Mouse (Mus musculus) forebrain, embryonic 13.5 days (tissue): ENCODE results near the gene Epb41. TPM values are rescaled to one million over a fixed set of nuclear protein-coding genes. Genes with fewer than 3 reads are reported as not detected.
A peak's percentile ranks its signal among the peaks of the same experiment; 100 is the strongest.

Experiments
- ATAC-seq: fragments of 200-750 bp; cut with Nextera tagmentation; 2 replicates; pipeline ENCODE4 v1.8.0; 2017
- H3K27ac ChIP-seq: fragments of 300-500 bp; sonication (generic); 2 replicates; pipeline ENCODE4 v1.5.1; 2015; ENCODE audit warnings: inconsistent platforms, mild to moderate bottlenecking, moderate library complexity
- H3K27me3 ChIP-seq: fragments of 300-500 bp; sonication (generic); 2 replicates; pipeline ENCODE4 v1.6.1; 2015; ENCODE audit warnings: mild to moderate bottlenecking, inconsistent platforms
- H3K36me3 ChIP-seq: fragments of 300-500 bp; sonication (generic); 2 replicates; pipeline ENCODE4 v1.6.1; 2015; ENCODE audit warnings: mild to moderate bottlenecking, inconsistent platforms; ENCODE audit not compliant: poor library complexity, severe bottlenecking
- H3K4me1 ChIP-seq: fragments of 300-500 bp; sonication (generic); 2 replicates; pipeline ENCODE4 v1.6.1; 2015; ENCODE audit warnings: inconsistent platforms
- H3K4me2 ChIP-seq: fragments of 300-500 bp; sonication (generic); 2 replicates; pipeline ENCODE4 v1.6.1; 2015; ENCODE audit warnings: inconsistent platforms, mild to moderate bottlenecking, moderate library complexity
- H3K4me3 ChIP-seq: fragments of 300-500 bp; sonication (generic); 2 replicates; pipeline ENCODE4 v1.5.1; 2015; ENCODE audit warnings: mild to moderate bottlenecking, inconsistent platforms
- H3K9ac ChIP-seq: fragments of 300-500 bp; sonication (generic); 2 replicates; pipeline ENCODE4 v1.6.1; 2015; ENCODE audit warnings: mild to moderate bottlenecking, inconsistent platforms
- H3K9me3 ChIP-seq: fragments of 300-500 bp; sonication (generic); replicated peaks from 2 replicates; pipeline ENCODE4 v1.6.1; 2016; ENCODE audit warnings: inconsistent platforms
- WGBS: fragments of 180-500 bp; shearing (Covaris S2); methylation state at CpG from one replicate; pipeline ENCODE4 v1.1.7; 2015; 5-methylcytosine and 5-hydroxymethylcytosine counted together
- polyA plus RNA-seq: library from polyadenylated mRNA; unstranded; fragments of >200 nt; fragmentation: Nextera tagmentation; extraction: Ambion mirVana; gene quantifications from 2 replicates; pipeline ENCODE4 v1.2.1, GENCODE M21; 2015

Epb41 gene
- polyA plus RNA-seq, 1 experiment from 2014 or later, result 75.0 TPM

DNA sequence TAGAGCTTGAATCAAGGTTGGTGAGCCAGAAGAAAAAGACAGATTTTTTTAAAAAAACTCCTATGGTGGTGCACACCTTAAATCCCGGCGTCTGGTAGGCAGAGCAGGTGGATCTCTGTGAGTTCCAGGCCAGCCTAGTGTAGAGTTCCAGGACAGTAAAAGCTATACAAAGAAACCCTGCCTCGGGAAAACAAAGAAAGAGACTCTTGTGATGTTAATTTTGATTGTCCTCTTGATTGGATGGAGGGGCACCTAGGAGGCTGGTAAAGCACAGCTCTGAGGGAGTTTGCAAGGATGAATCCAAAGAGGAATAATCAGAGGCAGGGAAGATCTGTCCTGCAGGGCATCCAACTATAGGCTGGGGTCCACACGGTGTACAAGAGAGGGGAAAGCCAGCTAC, 56.6 kb downstream of the Epb41 start:
- H3K27ac ChIP-seq, result no peak overlapping the region
- no peak for ATAC-seq
- H3K4me1 ChIP-seq, result peaks cover 8% of the 10 kb centered on the region
- H3K27me3 ChIP-seq, result peaks cover 11% of the 10 kb centered on the region; the same call in 1 of the 2 replicates
- WGBS, result 12% methylated on average over 4 of the region's 4 CpGs
- H3K36me3 ChIP-seq, result peaks cover 4% of the 10 kb centered on the region; the same call in 1 of the 2 replicates
- no peak overlapping the region for H3K4me2 ChIP-seq
- H3K9ac ChIP-seq, result no peak overlapping the region
- no peak overlapping the region for H3K4me3 ChIP-seq
- 0 out of 2 replicates have a peak, but pooled peaks cover 3% of the 10 kb centered on the region for H3K9me3 ChIP-seq

GRCm38 (mm10) chr4:132015374-132015773, 59.7 kb downstream of the Epb41 start:
- no peak overlapping the region for H3K4me2 ChIP-seq
- peaks cover 20% of the 10 kb centered on the region for H3K4me1 ChIP-seq
- WGBS, result 75% methylated on average over 3 of the region's 3 CpGs
- H3K36me3 ChIP-seq, result no peaks in the 10 kb centered on the region
- no peak for ATAC-seq
- no peaks in the 10 kb centered on the region for H3K9me3 ChIP-seq
- no peak overlapping the region for H3K27ac ChIP-seq
- H3K4me3 ChIP-seq, result no peak overlapping the region
- peaks cover 5% of the 10 kb centered on the region; the same call in 1 of the 2 replicates for H3K27me3 ChIP-seq
- H3K9ac ChIP-seq, result no peak overlapping the region

DNA sequence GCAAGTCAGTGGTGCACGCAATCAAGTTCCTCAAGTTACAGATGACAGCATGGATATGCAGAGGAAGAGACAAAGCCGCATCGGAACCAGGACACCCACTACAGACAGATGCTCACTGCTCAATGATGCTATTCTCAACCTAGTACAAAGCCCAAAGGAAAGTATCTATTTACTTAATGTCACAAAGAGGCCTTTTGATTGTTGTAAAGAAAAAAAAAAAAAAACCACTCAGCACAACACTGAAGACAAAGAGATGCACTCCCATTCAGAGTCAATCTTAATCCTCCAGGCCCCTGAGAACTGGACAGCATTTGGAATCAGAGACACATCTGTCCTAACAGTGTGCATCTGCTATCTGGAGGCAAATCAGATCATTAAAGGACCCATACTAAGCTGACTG, 63.5 kb downstream of the Epb41 start:
- WGBS, result 55% methylated on average over 3 of the region's 3 CpGs
- no peak for ATAC-seq
- Histone ChIP-seq H3K4me3 (no peak overlapping the region), H3K27ac (no peak overlapping the region), H3K4me2 (no peak overlapping the region), H3K27me3 (no peaks in the 10 kb centered on the region), H3K9me3 (no peaks in the 10 kb centered on the region), H3K9ac (no peak overlapping the region), H3K36me3 (peaks cover 5% of the 10 kb centered on the region), H3K4me1 (peaks cover 12% of the 10 kb centered on the region)

- WGBS, result 85% methylated on average over 8 of the region's 8 CpGs
These were observed 64.7 kb downstream of the Epb41 start for GRCm38 (mm10) chr4:132010416-132010815.

DNA sequence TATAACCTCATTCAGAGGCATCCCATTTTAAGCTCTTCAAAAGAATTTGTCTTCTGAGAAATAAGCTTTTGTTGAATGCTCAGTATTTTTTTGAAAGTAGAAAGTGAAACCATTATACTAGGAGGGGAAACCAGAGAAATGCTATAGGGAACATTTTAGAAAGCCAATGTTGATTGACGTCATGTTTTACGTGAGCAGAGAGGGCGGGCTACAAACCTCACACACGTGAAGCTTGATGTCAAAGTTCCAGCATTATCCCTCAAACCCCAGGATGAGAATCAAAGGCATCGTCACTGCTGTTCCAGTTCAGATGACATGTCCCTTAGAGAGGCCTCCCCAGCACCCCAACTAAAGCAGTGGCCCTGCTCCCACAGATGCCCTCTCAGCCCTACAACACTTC, 66.9 kb downstream of the Epb41 start:
- H3K9ac ChIP-seq, result no peak overlapping the region
- peaks cover 27% of the 10 kb centered on the region for H3K36me3 ChIP-seq
- no peak for ATAC-seq
- H3K27me3 ChIP-seq, result no peaks in the 10 kb centered on the region
- WGBS, result 84% methylated on average over 5 of the region's 5 CpGs
- H3K4me2 ChIP-seq, result no peak overlapping the region
- H3K4me1 ChIP-seq, result peaks cover 12% of the 10 kb centered on the region
- H3K9me3 ChIP-seq, result no peaks in the 10 kb centered on the region
- H3K27ac ChIP-seq, result no peak overlapping the region
- no peak overlapping the region for H3K4me3 ChIP-seq

More at GRCm38 (mm10) chr4:132010416-132010815, 64.7 kb downstream of the Epb41 start:
- H3K9ac ChIP-seq, result no peak overlapping the region
- H3K36me3 ChIP-seq, result peaks cover 13% of the 10 kb centered on the region
- no peak overlapping the region for H3K4me3 ChIP-seq
- H3K4me1 ChIP-seq, result peaks cover 12% of the 10 kb centered on the region
- no peak for ATAC-seq
- no peaks in the 10 kb centered on the region for H3K27me3 ChIP-seq
- H3K4me2 ChIP-seq, result no peak overlapping the region
- no peaks in the 10 kb centered on the region for H3K9me3 ChIP-seq
- H3K27ac ChIP-seq, result no peak overlapping the region

DNA sequence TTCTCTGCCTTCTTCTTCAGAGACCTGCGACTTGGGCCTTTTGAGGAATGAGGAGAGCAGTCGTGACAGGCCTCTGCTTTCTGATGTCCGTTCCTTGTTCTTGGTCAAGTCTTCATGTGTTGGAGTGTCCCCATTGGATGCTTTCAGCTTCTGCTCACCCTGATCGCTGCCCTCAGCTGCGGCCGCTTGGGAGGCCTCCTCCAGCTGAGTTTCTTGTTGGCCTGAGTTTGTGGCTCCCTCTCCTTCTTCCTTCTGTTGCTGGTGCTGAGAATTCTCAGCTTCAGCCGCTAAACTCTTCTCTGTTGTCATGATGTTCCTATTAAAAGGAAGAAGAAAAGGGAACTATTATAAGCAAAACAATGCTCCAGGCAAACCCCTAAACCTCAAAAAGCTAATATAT, 68.0 kb downstream of the Epb41 start:
- 92% methylated on average over 7 of the region's 7 CpGs for WGBS
- no peak for ATAC-seq
- H3K4me1 ChIP-seq, result peaks cover 12% of the 10 kb centered on the region
- H3K27me3 ChIP-seq, result no peaks in the 10 kb centered on the region
- no peak overlapping the region for H3K9ac ChIP-seq
- no peak overlapping the region for H3K4me3 ChIP-seq
- H3K36me3 ChIP-seq, result peaks cover 34% of the 10 kb centered on the region
- no peak overlapping the region for H3K27ac ChIP-seq
- no peak overlapping the region for H3K4me2 ChIP-seq
- no peaks in the 10 kb centered on the region for H3K9me3 ChIP-seq

GRCm38 (mm10) chr4:131998641-131999040, 76.5 kb downstream of the Epb41 start:
- no peak for ATAC-seq
- Histone ChIP-seq H3K9me3 (no peaks in the 10 kb centered on the region), H3K4me1 (no peaks in the 10 kb centered on the region), H3K27ac (no peak overlapping the region), H3K36me3 (peaks cover 45% of the 10 kb centered on the region), H3K4me3 (no peak overlapping the region), H3K27me3 (no peaks in the 10 kb centered on the region), H3K9ac (no peak overlapping the region), H3K4me2 (no peak overlapping the region)
- WGBS, result 86% methylated on average over 7 of the region's 7 CpGs

DNA sequence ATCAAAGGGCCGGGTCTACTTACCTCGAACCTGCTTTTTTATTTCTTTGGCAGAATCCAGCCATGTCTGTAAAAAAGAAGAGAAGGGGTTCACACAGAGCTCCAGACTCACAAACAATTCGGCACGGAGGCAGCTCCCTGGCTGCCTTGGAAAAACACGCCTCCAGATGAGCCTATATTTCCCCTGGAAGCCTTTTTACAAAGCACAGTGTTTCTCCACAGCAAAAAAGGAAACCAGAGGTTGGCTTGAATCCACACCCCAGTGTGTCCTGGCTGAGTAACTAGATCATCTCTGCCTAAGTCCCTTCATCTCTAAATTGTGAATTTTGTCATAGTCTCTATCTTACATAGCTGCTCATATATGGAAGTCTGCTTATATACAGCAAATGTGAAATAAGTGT, 77.6 kb downstream of the Epb41 start:
- WGBS, result 82% methylated on average over 5 of the region's 5 CpGs
- Histone ChIP-seq H3K4me2 (no peak overlapping the region), H3K27ac (no peak overlapping the region), H3K36me3 (peaks cover 35% of the 10 kb centered on the region), H3K9ac (no peak overlapping the region), H3K4me1 (no peaks in the 10 kb centered on the region), H3K4me3 (no peak overlapping the region), H3K27me3 (no peaks in the 10 kb centered on the region), H3K9me3 (no peaks in the 10 kb centered on the region)
- no peak for ATAC-seq

DNA sequence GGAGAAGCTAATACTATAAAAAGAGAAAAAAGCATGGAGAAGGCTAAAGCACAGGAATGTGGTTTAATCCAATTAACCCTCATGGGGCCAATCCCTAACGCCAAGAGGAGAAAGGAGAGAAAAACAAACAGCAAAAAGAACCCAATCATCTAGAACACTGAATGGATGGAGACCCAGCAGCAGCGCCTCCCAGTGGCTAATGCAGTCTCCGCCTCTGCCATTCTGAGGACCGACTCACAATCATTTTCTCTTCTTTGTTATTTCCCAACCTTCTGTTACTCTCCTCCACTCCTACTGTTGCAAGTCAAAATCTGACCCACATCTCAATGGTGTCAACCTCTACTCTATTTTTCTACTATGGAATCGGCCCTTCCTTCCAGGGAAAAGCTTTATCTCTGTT, 78.1 kb downstream of the Epb41 start:
- no peak overlapping the region for H3K4me3 ChIP-seq
- no peak overlapping the region for H3K9ac ChIP-seq
- no peak for ATAC-seq
- 35% methylated on average over 5 of the region's 5 CpGs for WGBS
- H3K27me3 ChIP-seq, result no peaks in the 10 kb centered on the region
- H3K36me3 ChIP-seq, result peaks cover 35% of the 10 kb centered on the region
- H3K4me1 ChIP-seq, result no peaks in the 10 kb centered on the region
- H3K9me3 ChIP-seq, result no peaks in the 10 kb centered on the region
- H3K4me2 ChIP-seq, result no peak overlapping the region
- H3K27ac ChIP-seq, result no peak overlapping the region

DNA sequence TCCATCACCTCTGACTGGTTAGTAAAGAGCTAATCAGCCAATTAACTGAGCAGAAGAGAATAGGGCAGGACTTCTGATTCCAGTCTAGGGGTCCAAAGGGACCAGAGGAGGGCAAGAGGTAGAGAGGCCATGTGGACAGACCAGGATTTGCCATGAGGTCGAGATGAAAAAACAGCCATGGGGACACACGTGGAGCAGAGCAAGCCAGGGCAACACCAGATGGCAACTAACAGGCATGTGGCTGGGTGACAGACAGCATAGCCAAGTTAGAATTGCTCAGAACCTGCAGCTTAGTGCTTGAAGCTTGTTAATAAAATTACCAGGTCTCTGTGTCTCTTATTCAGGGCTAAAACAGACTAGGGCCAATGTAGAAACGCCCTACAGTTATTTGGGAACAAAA, 81.3 kb downstream of the Epb41 start:
- no peak for ATAC-seq
- peaks cover 28% of the 10 kb centered on the region for H3K36me3 ChIP-seq
- no peak overlapping the region for H3K4me2 ChIP-seq
- H3K9me3 ChIP-seq, result no peaks in the 10 kb centered on the region
- H3K4me1 ChIP-seq, result no peaks in the 10 kb centered on the region
- no peak overlapping the region for H3K9ac ChIP-seq
- H3K27ac ChIP-seq, result no peak overlapping the region
- no peak overlapping the region for H3K4me3 ChIP-seq
- H3K27me3 ChIP-seq, result no peaks in the 10 kb centered on the region
- 66% methylated on average over 3 of the region's 3 CpGs for WGBS

- peak; percentile 73; the same call in 1 of the 2 replicates for ATAC-seq
- Histone ChIP-seq H3K4me1 (peaks cover 19% of the 10 kb centered on the region), H3K9me3 (no peaks in the 10 kb centered on the region), H3K27ac (peak overlapping the region; percentile 26), H3K4me3 (no peak overlapping the region), H3K36me3 (peaks cover 36% of the 10 kb centered on the region), H3K9ac (no peak overlapping the region), H3K27me3 (peaks cover 19% of the 10 kb centered on the region; the same call in 1 of the 2 replicates), H3K4me2 (peak overlapping the region; percentile 0; the same call in 1 of the 2 replicates)
- WGBS, result 1% methylated on average over 4 of the region's 4 CpGs
These were observed 92.1 kb downstream of the Epb41 start for GRCm38 (mm10) chr4:131982881-131983538.

- ATAC-seq, result no peak
These were observed 93.4 kb downstream of the Epb41 start for GRCm38 (mm10) chr4:131981755-131982154.

DNA sequence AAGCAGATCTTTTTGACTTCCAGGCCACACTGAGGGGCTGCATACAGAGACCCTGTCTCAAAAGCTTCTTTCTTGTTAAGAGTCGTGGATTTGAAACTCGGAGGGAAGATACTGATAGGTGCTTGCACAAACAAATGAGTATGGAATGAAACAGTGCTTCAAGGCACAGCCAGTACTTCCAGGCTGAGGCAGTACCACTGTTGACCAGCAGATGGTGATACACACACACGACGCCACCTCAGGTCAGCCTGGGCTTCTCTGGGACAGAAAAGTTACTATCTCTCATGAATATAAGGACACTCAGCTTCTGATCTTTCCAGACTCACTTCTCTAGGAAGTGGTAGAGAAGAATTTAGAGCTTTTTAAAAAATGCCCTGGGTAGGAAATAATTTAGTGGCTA, 97.9 kb downstream of the Epb41 start:
- H3K4me1 ChIP-seq, result peaks cover 4% of the 10 kb centered on the region
- ATAC-seq, result no peak
- WGBS, result 23% methylated on average over 4 of the region's 4 CpGs
- no peak overlapping the region for H3K27ac ChIP-seq
- no peak overlapping the region for H3K4me3 ChIP-seq
- H3K27me3 ChIP-seq, result peaks cover 12% of the 10 kb centered on the region; the same call in 1 of the 2 replicates
- H3K36me3 ChIP-seq, result peaks cover 62% of the 10 kb centered on the region
- no peaks in the 10 kb centered on the region for H3K9me3 ChIP-seq
- H3K9ac ChIP-seq, result no peak overlapping the region
- H3K4me2 ChIP-seq, result no peak overlapping the region

More at GRCm38 (mm10) chr4:131981755-131982154, 93.4 kb downstream of the Epb41 start:
- no peaks in the 10 kb centered on the region for H3K9me3 ChIP-seq
- peaks cover 19% of the 10 kb centered on the region for H3K4me1 ChIP-seq
- H3K27me3 ChIP-seq, result peaks cover 19% of the 10 kb centered on the region; the same call in 1 of the 2 replicates
- H3K27ac ChIP-seq, result no peak overlapping the region
- H3K4me2 ChIP-seq, result no peak overlapping the region
- H3K36me3 ChIP-seq, result peaks cover 30% of the 10 kb centered on the region
- no peak overlapping the region for H3K9ac ChIP-seq
- no peak overlapping the region for H3K4me3 ChIP-seq
